Mouse (Mus musculus) left cerebral cortex, postnatal 10 days (tissue): ENCODE data around the gene Hoxa3. TPM values are rescaled to one million over a fixed set of nuclear protein-coding genes. Genes with fewer than 3 reads are reported as not detected.

Experiments
- DNase-seq, 2 experiments: peaks; one replicate each; pipeline ENCODE4 v3.0.0; 2021 to 2022; ENCODE audit warnings: low spot score in 2 of 2, mixed read lengths in 1 of 2; ENCODE audit errors: extremely low spot score in 1 of 2
- intact Hi-C: fragments of 180-260 bp; cut with DNase I; formaldehyde crosslinking; loops from one replicate; pipeline ENCODE4 v1.15.1; 2025
- total RNA-seq, 2 experiments: library from RNA; stranded (reverse); gene quantifications; 2 replicates each; pipeline ENCODE4 v1.2.3; 2021

The Hoxa3 gene
- total RNA-seq, 2 experiments from 2014 or later = not detected

GRCm38 (mm10) chr6:52235866-52236265 lies 22.7 kb upstream of the Hoxa3 start:
- no peak for DNase-seq
- intact Hi-C loops = loop anchor here (5.0 kb wide), 1 partner anchor 1059 kb away; no protein-coding TSS in a partner anchor

- no peak for DNase-seq
- intact Hi-C loops = loop anchor here (5.0 kb wide), 1 partner anchor 1058 kb away; no protein-coding TSS in a partner anchor
These were observed 22.1 kb upstream of the Hoxa3 start for GRCm38 (mm10) chr6:52235267-52235666.

GRCm38 (mm10) chr6:52234428-52235140 lies 21.4 kb upstream of the Hoxa3 start:
- intact Hi-C loops = loop anchor here (5.0 kb wide), 1 partner anchor 1057 kb away; no protein-coding TSS in a partner anchor

GRCm38 (mm10) chr6:52233546-52234427 lies 20.7 kb upstream of the Hoxa3 start:
- DNase-seq = peak in 1 of 2 experiments; percentile 16
- intact Hi-C loops = no loop called here

More at GRCm38 (mm10) chr6:52234428-52235140, 21.4 kb upstream of the Hoxa3 start:
- DNase-seq = no peak

- DNase-seq = peak in 1 of 2 experiments; percentile 12
- intact Hi-C loops = no loop called here
These were observed 19.9 kb upstream of the Hoxa3 start for GRCm38 (mm10) chr6:52232984-52233545.

- intact Hi-C loops = no loop called here
- no peak for DNase-seq
These were observed 19.4 kb upstream of the Hoxa3 start for GRCm38 (mm10) chr6:52232568-52232965.

- intact Hi-C loops = no loop called here
- no peak for DNase-seq
These were observed 18.9 kb upstream of the Hoxa3 start for GRCm38 (mm10) chr6:52231885-52232567.

- intact Hi-C loops = no loop called here
- peak in 1 of 2 experiments; percentile 15 for DNase-seq
These were observed 17.5 kb upstream of the Hoxa3 start, which contains the start of gene Hoxa9 for GRCm38 (mm10) chr6:52230516-52231165. Gene Hoxa9 (minus strand): TSS chr6:52231089.

- peak in 1 of 2 experiments; percentile 20 for DNase-seq
- intact Hi-C loops = loop anchor here (10.0 kb wide), 1 partner anchor 1415 kb away; no protein-coding TSS in a partner anchor
These were observed 16.7 kb upstream of the Hoxa3 start for GRCm38 (mm10) chr6:52229558-52230416.

- DNase-seq = peak in 1 of 2 experiments; percentile 17
- intact Hi-C loops = loop anchor here (10.0 kb wide), 1 partner anchor 1414 kb away; no protein-coding TSS in a partner anchor
These were observed 15.6 kb upstream of the Hoxa3 start for GRCm38 (mm10) chr6:52228475-52229465.

GRCm38 (mm10) chr6:52227470-52228222 lies 14.5 kb upstream of the Hoxa3 start:
- intact Hi-C loops = loop anchor here (10.0 kb wide), 1 partner anchor 1413 kb away; no protein-coding TSS in a partner anchor
- DNase-seq = peak in 1 of 2 experiments; percentile 4

GRCm38 (mm10) chr6:52226569-52227257 lies 13.6 kb upstream of the Hoxa3 start:
- peak in 1 of 2 experiments; percentile 14 for DNase-seq
- intact Hi-C loops = loop anchor here (10.0 kb wide), 1 partner anchor 1412 kb away; no protein-coding TSS in a partner anchor

- peak in 1 of 2 experiments; percentile 22 for DNase-seq
- intact Hi-C loops = loop anchor here (10.0 kb wide), 1 partner anchor 1411 kb away; no protein-coding TSS in a partner anchor
These were observed 12.8 kb upstream of the Hoxa3 start for GRCm38 (mm10) chr6:52225612-52226568.
